Mouse (Mus musculus): Measurements from ENCODE around the gene Ccl25.

DNA sequence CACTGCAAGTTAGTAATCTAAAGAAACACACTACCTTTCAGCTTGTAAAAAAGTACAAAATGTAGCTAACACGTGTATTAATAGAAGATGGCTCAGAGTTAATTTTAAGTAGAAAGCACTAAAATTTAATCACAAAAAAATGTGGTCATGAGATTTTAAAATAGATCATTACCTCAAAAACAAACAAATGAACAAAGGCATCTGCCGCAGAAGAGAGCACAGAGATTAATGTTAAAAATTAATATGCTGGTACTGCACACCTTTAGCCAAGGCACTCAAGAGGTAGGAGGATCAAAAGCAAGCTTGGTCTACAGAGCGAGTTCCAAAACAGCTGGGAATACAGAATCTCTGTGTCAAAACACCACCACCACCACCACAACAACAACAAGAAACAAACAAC lies 10.2 kb upstream of the Ccl25 start:
- TF ChIP-seq CTCF (IDR thresholded peaks at IDR 0.05; ENCODE audit: borderline replicate concordance, insufficient read depth, low read depth, low read length) = no peak
- TF ChIP-seq POLR2A (IDR thresholded peaks at IDR 0.05; ENCODE audit: borderline replicate concordance, insufficient read depth, low read length) = no peak
